8 mouse cellular contexts compared by ENCODE assay signal in genomic region chr10:80799070-80799566, GRCm38 (mm10). TPM values are rescaled to one million over a fixed set of nuclear protein-coding genes. Genes with fewer than 3 reads are reported as not detected.
DNase-seq lines count a peak whose midpoint lies in the region; ATAC-seq and TF ChIP-seq lines count a peak whose summit lies in the region.

No protein-coding gene starts in this region.

- no peaks in the 10 kb centered on the region for H3K27me3 ChIP-seq in lung, postnatal 0 days (replicated peaks; ENCODE audit: insufficient read depth, low read length)
- no peaks in the 10 kb centered on the region for H3K27me3 ChIP-seq in embryonic facial prominence, embryonic 14.5 days (replicated peaks; ENCODE audit: control insufficient read depth, insufficient read depth, low read length)
- H3K27me3 ChIP-seq in limb, embryonic 12.5 days, result no peaks in the 10 kb centered on the region
- H3K27me3 ChIP-seq in small intestine, adult 2 months (ENCODE audit: control insufficient read depth, insufficient read depth, low read length), result no peaks in the 10 kb centered on the region

- TF ChIP-seq POLR2A in small intestine, adult 2 months (IDR thresholded peaks at IDR 0.05; ENCODE audit: low read depth, low read length), result no peak

- peak overlapping the region; percentile 84 for H3K4me3 ChIP-seq in lung, postnatal 0 days (ENCODE audit: low read depth, low read length)
- H3K4me3 ChIP-seq in embryonic facial prominence, embryonic 14.5 days (ENCODE audit: low read depth, low read length), result peak overlapping the region; percentile 83
- peak overlapping the region; percentile 89 for H3K4me3 ChIP-seq in limb, embryonic 12.5 days (replicated peaks)
- peak overlapping the region; percentile 81 for H3K4me3 ChIP-seq in small intestine, adult 2 months (ENCODE audit: low read depth, low read length)

- 0 out of 2 replicates have a peak, but pooled peaks cover 8% of the 10 kb centered on the region for H3K36me3 ChIP-seq in lung, postnatal 0 days (ENCODE audit: insufficient read depth, low read length)
- peaks cover 70% of the 10 kb centered on the region for H3K36me3 ChIP-seq in embryonic facial prominence, embryonic 14.5 days (ENCODE audit: control insufficient read depth, insufficient read depth, low read length)
- H3K36me3 ChIP-seq in limb, embryonic 12.5 days, result peaks cover 70% of the 10 kb centered on the region
- peaks cover 42% of the 10 kb centered on the region for H3K36me3 ChIP-seq in small intestine, adult 2 months (ENCODE audit: control insufficient read depth, insufficient read depth, low read length)

- H3K9me3 ChIP-seq in lung, postnatal 0 days (ENCODE audit: low read length), result no peaks in the 10 kb centered on the region
- H3K9me3 ChIP-seq in embryonic facial prominence, embryonic 14.5 days (ENCODE audit: control insufficient read depth, low read length), result no peaks in the 10 kb centered on the region
- H3K9me3 ChIP-seq in limb, embryonic 12.5 days, result no peaks in the 10 kb centered on the region

- WGBS in lung, postnatal 0 days, result 0% methylated on average over 18 of the region's 18 CpGs
- 1% methylated on average over 18 of the region's 18 CpGs for WGBS in embryonic facial prominence, embryonic 14.5 days
- WGBS in limb, embryonic 12.5 days, result 4% methylated on average over 18 of the region's 18 CpGs
- 1% methylated on average over 18 of the region's 18 CpGs for WGBS in small intestine, adult 2 months

- peak overlapping the region; percentile 94 for H3K27ac ChIP-seq in lung, postnatal 0 days (ENCODE audit: low read length)
- peak overlapping the region; percentile 96 for H3K27ac ChIP-seq in embryonic facial prominence, embryonic 14.5 days (replicated peaks; ENCODE audit: low read depth, low read length)
- H3K27ac ChIP-seq in limb, embryonic 12.5 days, result peak overlapping the region; percentile 97
- peak overlapping the region; percentile 66 for H3K27ac ChIP-seq in small intestine, adult 2 months (ENCODE audit: insufficient read depth, low read depth, low read length)

- TF ChIP-seq CTCF in lung, postnatal 0 days (IDR thresholded peaks at IDR 0.05), result no peak
- TF ChIP-seq CTCF in small intestine, adult 2 months (IDR thresholded peaks at IDR 0.05; ENCODE audit: extremely low read depth, insufficient read length, insufficient replicate concordance, low read depth, low read length), result no peak

- TF ChIP-seq EP300 in lung, postnatal 0 days (IDR thresholded peaks at IDR 0.05), result no peak

- peak overlapping the region; percentile 85 for H3K4me2 ChIP-seq in lung, postnatal 0 days (replicated peaks; ENCODE audit: low read depth, low read length)
- peak overlapping the region; percentile 92 for H3K4me2 ChIP-seq in embryonic facial prominence, embryonic 14.5 days (ENCODE audit: low read depth, low read length)
- peak overlapping the region; percentile 78 for H3K4me2 ChIP-seq in limb, embryonic 12.5 days

- peak overlapping the region; percentile 98 for H3K9ac ChIP-seq in lung, postnatal 0 days (replicated peaks; ENCODE audit: low read depth)
- H3K9ac ChIP-seq in embryonic facial prominence, embryonic 14.5 days (ENCODE audit: low read depth, low read length), result peak overlapping the region; percentile 98
- peak overlapping the region; percentile 99 for H3K9ac ChIP-seq in limb, embryonic 12.5 days (replicated peaks)

- peaks cover 16% of the 10 kb centered on the region for H3K4me1 ChIP-seq in lung, postnatal 0 days (ENCODE audit: insufficient read depth, low read depth, low read length)
- peaks cover 16% of the 10 kb centered on the region for H3K4me1 ChIP-seq in embryonic facial prominence, embryonic 14.5 days (ENCODE audit: control insufficient read depth, insufficient read depth, low read length)
- peaks cover 23% of the 10 kb centered on the region for H3K4me1 ChIP-seq in limb, embryonic 12.5 days (replicated peaks)
- H3K4me1 ChIP-seq in small intestine, adult 2 months (ENCODE audit: control insufficient read depth, insufficient read depth, insufficient read length, low read length), result peaks cover 7% of the 10 kb centered on the region

- no peak for ATAC-seq in lung, postnatal 0 days
- no peak for ATAC-seq in embryonic facial prominence, embryonic 14.5 days (ENCODE audit: low read depth)
- no peak for ATAC-seq in limb, embryonic 12.5 days (ENCODE audit: insufficient number of reproducible peaks, insufficient read depth, low FRiP score, low TSS enrichment, low read depth)

- DNase-seq in lung, postnatal 0 days (ENCODE audit: low spot score), result peak; percentile 57
- DNase-seq in lung, postnatal 10 days, result no peak
- DNase-seq in embryonic facial prominence, embryonic 14.5 days (ENCODE audit: low spot score), result peak; percentile 38
- DNase-seq in spleen, postnatal 36 days (ENCODE audit: low spot score in 2 of 2), result no peak
- DNase-seq in thymus, postnatal 4 days, result no peak
- no peak for DNase-seq in cerebellum, postnatal 4 days (ENCODE audit: low spot score in 2 of 2)

RNA-seq across cellular contexts. Expression of gene Plekhj1, which starts 0.7 kb away (rescaled TPM):
- polyA plus RNA-seq in lung, postnatal 0 days (2015; fragmentation: Nextera tagmentation; extraction: Ambion mirVana), result 59.9 and 69.1 TPM in 2 replicates
- polyA plus RNA-seq in embryonic facial prominence, embryonic 14.5 days (2014; fragmentation: Nextera tagmentation; extraction: Ambion mirVana), result 102 and 111 TPM in 2 replicates
- polyA plus RNA-seq in limb, embryonic 12.5 days (2016; fragmentation: Nextera tagmentation; extraction: Ambion mirVana), result 132 and 144 TPM in 2 replicates
- 26.0 and 41.8 TPM in 2 replicates for polyA plus RNA-seq in small intestine, adult 2 months (2012; rRNA removed)

RNA-seq across cellular contexts. Expression of gene Sf3a2, which starts 1.1 kb away (rescaled TPM):
- 27.0 and 29.4 TPM in 2 replicates for polyA plus RNA-seq in lung, postnatal 0 days (2015; fragmentation: Nextera tagmentation; extraction: Ambion mirVana)
- 69.6 TPM in 2 replicates for polyA plus RNA-seq in embryonic facial prominence, embryonic 14.5 days (2014; fragmentation: Nextera tagmentation; extraction: Ambion mirVana)
- 63.0 and 72.8 TPM in 2 replicates for polyA plus RNA-seq in limb, embryonic 12.5 days (2016; fragmentation: Nextera tagmentation; extraction: Ambion mirVana)
- 23.0 and 40.2 TPM in 2 replicates for polyA plus RNA-seq in small intestine, adult 2 months (2012; rRNA removed)

RNA-seq across cellular contexts. Expression of gene Amh, which starts 5.9 kb away (rescaled TPM):
- polyA plus RNA-seq in lung, postnatal 0 days (2015; fragmentation: Nextera tagmentation; extraction: Ambion mirVana), result 0.07 TPM in 1 of 2 replicates, not detected in the other
- polyA plus RNA-seq in embryonic facial prominence, embryonic 14.5 days (2014; fragmentation: Nextera tagmentation; extraction: Ambion mirVana), result 0.13 TPM in 1 of 2 replicates, not detected in the other
- polyA plus RNA-seq in limb, embryonic 12.5 days (2016; fragmentation: Nextera tagmentation; extraction: Ambion mirVana), result not detected in 2 replicates
- 0.87 and 0.95 TPM in 2 replicates for polyA plus RNA-seq in small intestine, adult 2 months (2012; rRNA removed)

RNA-seq across cellular contexts. Expression of gene Jsrp1, which starts 14.2 kb away (rescaled TPM):
- polyA plus RNA-seq in lung, postnatal 0 days (2015; fragmentation: Nextera tagmentation; extraction: Ambion mirVana), result 0.25 TPM in 1 of 2 replicates, not detected in the other
- polyA plus RNA-seq in embryonic facial prominence, embryonic 14.5 days (2014; fragmentation: Nextera tagmentation; extraction: Ambion mirVana), result 13.0 and 20.3 TPM in 2 replicates
- 1.6 and 1.7 TPM in 2 replicates for polyA plus RNA-seq in limb, embryonic 12.5 days (2016; fragmentation: Nextera tagmentation; extraction: Ambion mirVana)
- not detected in 2 replicates for polyA plus RNA-seq in small intestine, adult 2 months (2012; rRNA removed)

RNA-seq across cellular contexts. Expression of gene Oaz1, which starts 27.3 kb away (rescaled TPM):
- 1,344 and 1,416 TPM in 2 replicates for polyA plus RNA-seq in lung, postnatal 0 days (2015; fragmentation: Nextera tagmentation; extraction: Ambion mirVana)
- 1,606 and 1,697 TPM in 2 replicates for polyA plus RNA-seq in embryonic facial prominence, embryonic 14.5 days (2014; fragmentation: Nextera tagmentation; extraction: Ambion mirVana)
- 1,783 and 1,832 TPM in 2 replicates for polyA plus RNA-seq in limb, embryonic 12.5 days (2016; fragmentation: Nextera tagmentation; extraction: Ambion mirVana)
- polyA plus RNA-seq in small intestine, adult 2 months (2012; rRNA removed), result 771 and 1,172 TPM in 2 replicates

Comparison
In these comparisons a context has a peak if more than half of its experiments do, and no peak if none do; other contexts are left out.
1. DNase-seq: peak in lung, postnatal 0 days (single experiment) and embryonic facial prominence, embryonic 14.5 days (single experiment); none in lung, postnatal 10 days (single experiment), spleen, postnatal 36 days (0 of 2), thymus, postnatal 4 days (single experiment) and cerebellum, postnatal 4 days (0 of 2).
2. Peak in every context shown above with its lines, with median percentiles within 50 percentile points of each other: H3K27ac ChIP-seq, H3K4me2 ChIP-seq, H3K4me3 ChIP-seq and H3K9ac ChIP-seq.